Mouse (Mus musculus) kidney, postnatal 0 days (tissue): ENCODE data around the gene Armc9. TPM values are rescaled to one million over a fixed set of nuclear protein-coding genes. Genes with fewer than 3 reads are reported as not detected.

Source experiments
- ATAC-seq: fragments of 200-750 bp; cut with Nextera tagmentation; replicated peaks from 2 replicates; pipeline ENCODE4 v1.8.0; 2017; ENCODE audit warnings: low read depth, moderate number of reproducible peaks, moderate TSS enrichment, moderate library complexity; ENCODE audit not compliant: low FRiP score
- DNase-seq: peaks from one replicate; pipeline ENCODE4 v3.0.0-alpha.2; 2016; ENCODE audit warnings: low spot score
- H3K27ac ChIP-seq: fragments of 300-500 bp; sonication (generic); 2 replicates; pipeline ENCODE4 v1.5.1; 2014; ENCODE audit warnings: mild to moderate bottlenecking
- H3K27me3 ChIP-seq: fragments of 300-500 bp; sonication (generic); 2 replicates; pipeline ENCODE4 v1.6.1; 2014; ENCODE audit warnings: low read length, mixed read lengths; ENCODE audit not compliant: insufficient read depth
- H3K36me3 ChIP-seq: fragments of 300-500 bp; sonication (generic); 2 replicates; pipeline ENCODE4 v1.6.1; 2014; ENCODE audit warnings: low read length, mixed read lengths; ENCODE audit not compliant: insufficient read depth
- H3K4me1 ChIP-seq: fragments of 300-500 bp; sonication (generic); replicated peaks from 2 replicates; pipeline ENCODE4 v1.6.1; 2014; ENCODE audit warnings: antibody characterized with exemption, low read length, mixed read lengths; ENCODE audit not compliant: insufficient read depth
- H3K4me2 ChIP-seq: fragments of 300-500 bp; sonication (generic); 2 replicates; pipeline ENCODE4 v1.6.1; 2014; ENCODE audit warnings: mild to moderate bottlenecking, low read length, moderate library complexity, mixed read lengths
- H3K4me3 ChIP-seq: fragments of 300-500 bp; sonication (generic); replicated peaks from 2 replicates; pipeline ENCODE4 v1.5.1; 2014; ENCODE audit warnings: low read depth, low read length
- H3K9ac ChIP-seq: fragments of 300-500 bp; sonication (generic); 2 replicates; pipeline ENCODE4 v1.6.1; 2014; ENCODE audit warnings: low read depth, low read length
- H3K9me3 ChIP-seq: fragments of 300-500 bp; sonication (generic); replicated peaks from 2 replicates; pipeline ENCODE4 v1.6.1; 2016; ENCODE audit warnings: low read length, inconsistent platforms, mixed read lengths
- CTCF ChIP-seq: IDR thresholded peaks from 2 replicates; pipeline ENCODE4 v1.5.1; 2016; ENCODE audit warnings: antibody characterized with exemption, low read depth, mild to moderate bottlenecking, moderate library complexity
- WGBS: fragments of 180-500 bp; shearing (Covaris S2); extraction: QIAGEN DNeasy Blood & Tissue Kit; methylation state at CpG from one replicate; pipeline ENCODE4 v1.1.7; 2014; 5-methylcytosine and 5-hydroxymethylcytosine counted together
- polyA plus RNA-seq: library from polyadenylated mRNA; unstranded; fragments of >200 nt; fragmentation: Nextera tagmentation; extraction: Ambion mirVana; gene quantifications from 2 replicates; pipeline ENCODE4 v1.2.1, GENCODE M21; 2015

The Armc9 gene
- polyA plus RNA-seq, 1 experiment from 2014 or later = 16.5 TPM

GRCm38 (mm10) chr1:86239871-86240270, 85.3 kb downstream of the Armc9 start:
- Histone ChIP-seq H3K36me3 (no peaks in the 10 kb centered on the region), H3K27ac (peak overlapping the region; percentile 31), H3K9ac (no peak overlapping the region), H3K4me3 (no peak overlapping the region), H3K4me1 (no peaks in the 10 kb centered on the region), H3K9me3 (no peaks in the 10 kb centered on the region), H3K27me3 (no peaks in the 10 kb centered on the region), H3K4me2 (no peak overlapping the region)
- no peak for DNase-seq
- TF ChIP-seq CTCF = no peak
- 83% methylated on average over 6 of the region's 6 CpGs for WGBS
- ATAC-seq = no peak

DNA sequence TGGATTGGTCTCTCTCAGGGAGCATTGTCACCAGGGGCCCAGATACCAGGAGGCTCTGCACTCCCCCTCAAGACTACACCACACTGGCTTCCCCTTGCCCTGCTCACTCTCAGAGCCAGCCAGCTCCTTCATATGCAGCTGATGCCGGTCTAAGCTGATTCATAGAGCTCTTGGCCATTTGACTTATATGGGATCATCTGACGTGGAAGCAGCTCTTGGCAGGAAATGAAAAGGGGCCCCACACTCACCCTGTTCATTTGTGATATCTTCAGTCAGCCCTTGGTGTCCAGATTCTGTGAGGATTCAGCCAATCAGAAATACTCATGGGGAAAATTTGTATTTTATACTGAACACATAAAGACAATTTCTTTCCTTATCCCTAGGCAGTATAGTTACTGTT, 86.4 kb downstream of the Armc9 start:
- no peak for TF ChIP-seq CTCF
- H3K27me3 ChIP-seq = no peaks in the 10 kb centered on the region
- 0 out of 2 replicates have a peak, but pooled peaks cover 2% of the 10 kb centered on the region for H3K36me3 ChIP-seq
- WGBS = 45% methylated on average over 2 of the region's 2 CpGs
- no peaks in the 10 kb centered on the region for H3K4me1 ChIP-seq
- H3K4me3 ChIP-seq = no peak overlapping the region
- H3K9me3 ChIP-seq = no peaks in the 10 kb centered on the region
- H3K9ac ChIP-seq = no peak overlapping the region
- H3K4me2 ChIP-seq = no peak overlapping the region
- no peak for DNase-seq
- no peak for ATAC-seq
- H3K27ac ChIP-seq = no peak overlapping the region

DNA sequence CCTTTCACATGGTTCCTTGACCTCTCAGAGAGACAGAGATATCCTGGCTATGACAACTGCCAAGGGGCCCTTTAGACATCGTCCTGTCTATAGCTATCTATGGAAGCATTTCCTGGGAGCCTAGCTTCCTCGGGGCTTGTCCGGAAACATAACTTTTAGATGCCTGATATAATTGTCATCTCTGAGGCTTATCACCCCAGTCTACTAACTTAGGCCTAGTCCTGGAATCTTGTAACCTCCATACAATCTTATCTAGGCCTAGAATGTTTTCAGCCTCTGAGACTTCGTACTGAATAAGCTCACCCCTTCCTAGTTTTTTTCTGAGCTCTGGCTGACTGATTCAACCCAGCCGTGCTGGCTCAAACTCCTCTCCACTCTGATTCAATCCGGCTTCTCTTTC, 88.9 kb downstream of the Armc9 start:
- Histone ChIP-seq H3K36me3 (0 out of 2 replicates have a peak, but pooled peaks cover 5% of the 10 kb centered on the region), H3K4me1 (no peaks in the 10 kb centered on the region), H3K4me3 (no peak overlapping the region), H3K9me3 (no peaks in the 10 kb centered on the region), H3K4me2 (no peak overlapping the region), H3K27me3 (no peaks in the 10 kb centered on the region), H3K9ac (no peak overlapping the region), H3K27ac (no peak overlapping the region)
- TF ChIP-seq CTCF = no peak
- DNase-seq (no peak), ATAC-seq (no peak)
- WGBS = 71% methylated on average over 6 of the region's 6 CpGs

GRCm38 (mm10) chr1:86245301-86246085, 90.9 kb downstream of the Armc9 start:
- H3K4me1 ChIP-seq = no peaks in the 10 kb centered on the region
- H3K4me3 ChIP-seq = no peak overlapping the region
- no peak overlapping the region for H3K9ac ChIP-seq
- no peak for ATAC-seq
- H3K27me3 ChIP-seq = no peaks in the 10 kb centered on the region
- no peak overlapping the region for H3K4me2 ChIP-seq
- no peaks in the 10 kb centered on the region for H3K9me3 ChIP-seq
- no peak for TF ChIP-seq CTCF
- DNase-seq = no peak
- 91% methylated on average over 6 of the region's 6 CpGs for WGBS
- 0 out of 2 replicates have a peak, but pooled peaks cover 5% of the 10 kb centered on the region for H3K36me3 ChIP-seq
- no peak overlapping the region for H3K27ac ChIP-seq

- H3K27ac ChIP-seq = no peak overlapping the region
- no peak for ATAC-seq
- no peak overlapping the region for H3K9ac ChIP-seq
- no peak overlapping the region for H3K4me2 ChIP-seq
- H3K9me3 ChIP-seq = no peaks in the 10 kb centered on the region
- no peaks in the 10 kb centered on the region for H3K27me3 ChIP-seq
- no peak for TF ChIP-seq CTCF
- no peak overlapping the region for H3K4me3 ChIP-seq
- H3K36me3 ChIP-seq = no peaks in the 10 kb centered on the region
- DNase-seq = no peak
- no peaks in the 10 kb centered on the region for H3K4me1 ChIP-seq
- 78% methylated on average over 8 of the region's 8 CpGs for WGBS
These were observed 98.8 kb downstream of the Armc9 start for GRCm38 (mm10) chr1:86253410-86253809.

DNA sequence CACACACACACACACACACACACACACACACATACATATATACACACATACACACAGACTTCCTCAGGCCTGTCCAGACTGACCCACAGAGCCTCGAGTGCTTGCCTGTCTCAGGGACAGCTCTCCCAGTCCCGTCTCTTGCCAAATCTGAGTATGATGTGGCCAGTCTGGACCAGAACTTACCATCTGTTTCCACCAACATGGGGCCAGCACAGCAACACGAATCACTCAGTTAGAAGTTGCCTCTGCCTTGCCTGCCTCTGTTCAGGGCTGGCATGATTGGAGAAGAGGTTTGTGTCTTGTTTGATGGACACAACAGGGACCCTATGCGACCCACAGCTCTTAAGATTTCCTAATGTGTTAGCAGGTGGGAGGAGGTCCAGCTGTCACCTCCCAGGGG, 101.7 kb downstream of the Armc9 start:
- H3K27me3 ChIP-seq = no peaks in the 10 kb centered on the region
- H3K27ac ChIP-seq = no peak overlapping the region
- 62% methylated on average over 4 of the region's 4 CpGs for WGBS
- H3K4me3 ChIP-seq = no peak overlapping the region
- H3K9ac ChIP-seq = no peak overlapping the region
- no peak overlapping the region for H3K4me2 ChIP-seq
- DNase-seq (no peak), ATAC-seq (no peak)
- H3K9me3 ChIP-seq = no peaks in the 10 kb centered on the region
- no peak for TF ChIP-seq CTCF
- no peaks in the 10 kb centered on the region for H3K4me1 ChIP-seq
- no peaks in the 10 kb centered on the region for H3K36me3 ChIP-seq
